Mouse (Mus musculus): Measurements from ENCODE around the gene Sco1. TPM values are rescaled to one million over a fixed set of nuclear protein-coding genes. Genes with fewer than 3 reads are reported as not detected.

The Sco1 gene
- total and polyA plus RNA-seq, 3 experiments: 3.5 to 23.2 (median 13.5) TPM

DNA sequence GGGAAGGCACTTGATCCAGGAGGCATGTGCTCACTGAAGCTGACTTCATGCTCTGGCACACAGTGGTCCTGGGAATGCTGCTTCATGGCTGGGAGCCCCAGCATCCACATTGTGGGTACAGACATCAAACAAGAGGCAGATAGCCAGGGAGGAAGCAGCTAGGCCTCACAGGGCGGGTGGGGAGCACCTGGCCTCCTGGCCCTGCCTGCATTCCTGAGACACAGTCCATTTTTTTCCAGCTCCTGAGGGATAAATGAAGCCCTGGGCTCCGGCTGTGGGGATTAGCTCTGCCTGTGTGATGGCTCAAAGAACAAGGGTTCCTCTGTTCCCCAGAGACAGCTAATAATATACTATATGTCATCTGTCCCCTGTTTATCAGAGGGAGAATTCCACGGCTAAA is 22.6 kb downstream of the Sco1 start:
- Histone ChIP-seq H3K9me3 (replicated peaks) (no peaks in the 10 kb centered on the region), H3K27me3 (ENCODE audit: insufficient read depth, low read length) (peaks cover 26% of the 10 kb centered on the region), H3K4me3 (ENCODE audit: low read depth, low read length) (no peak overlapping the region), H3K4me1 (ENCODE audit: insufficient read depth, low read depth, low read length) (no peaks in the 10 kb centered on the region), H3K36me3 (replicated peaks) (no peaks in the 10 kb centered on the region)
- no peak for ATAC-seq (ENCODE audit: extremely low read depth, insufficient number of reproducible peaks, low FRiP score, poor library complexity, severe bottlenecking)
- TF ChIP-seq POLR2AphosphoS5 (IDR thresholded peaks at IDR 0.05; ENCODE audit: insufficient replicate concordance, low read depth, low read length) (no peak), CTCF (IDR thresholded peaks at IDR 0.05; ENCODE audit: low read depth, low read length) (no peak), TAL1 (conservative IDR thresholded peaks at IDR 0.05; ENCODE audit: low read depth, low read length) (no peak), GATA2 (IDR thresholded peaks at IDR 0.05; ENCODE audit: borderline replicate concordance, low read depth, low read length) (no peak), GATA1 (IDR thresholded peaks at IDR 0.05; ENCODE audit: borderline replicate concordance, low read length) (no peak)
- no peak for DNase-seq (ENCODE audit: low spot score)

DNA sequence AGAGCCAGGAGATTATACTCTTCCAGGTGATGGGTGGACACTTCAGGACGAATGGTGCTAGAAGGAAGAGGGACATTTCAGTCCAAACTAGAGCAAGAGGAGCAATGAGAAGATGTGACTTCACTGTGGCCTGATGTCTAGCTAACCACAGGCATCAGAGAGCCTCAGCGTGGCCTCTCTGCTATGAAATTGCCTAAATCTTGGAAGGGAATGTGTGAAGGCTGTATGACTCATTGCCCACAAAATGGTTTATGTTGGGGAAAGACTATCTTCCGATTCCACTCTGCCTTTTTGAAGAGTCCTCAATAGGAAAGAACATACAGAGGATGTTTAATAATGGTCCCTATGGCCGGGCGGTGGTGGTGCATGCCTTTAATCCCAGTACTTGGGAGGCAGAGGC is 24.3 kb downstream of the Sco1 start:
- no peak for DNase-seq (ENCODE audit: low spot score)
- TF ChIP-seq GATA2 (IDR thresholded peaks at IDR 0.05; ENCODE audit: borderline replicate concordance, low read depth, low read length): no peak
- TF ChIP-seq CTCF (IDR thresholded peaks at IDR 0.05; ENCODE audit: low read depth, low read length): no peak
- no peak for TF ChIP-seq TAL1 (conservative IDR thresholded peaks at IDR 0.05; ENCODE audit: low read depth, low read length)
- TF ChIP-seq POLR2AphosphoS5 (IDR thresholded peaks at IDR 0.05; ENCODE audit: insufficient replicate concordance, low read depth, low read length): no peak
- no peak for TF ChIP-seq GATA1 (IDR thresholded peaks at IDR 0.05; ENCODE audit: borderline replicate concordance, low read length)
- H3K27me3 ChIP-seq (ENCODE audit: insufficient read depth, low read length): peaks cover 24% of the 10 kb centered on the region
- H3K4me3 ChIP-seq (ENCODE audit: low read depth, low read length): no peak overlapping the region
- no peaks in the 10 kb centered on the region for H3K9me3 ChIP-seq (replicated peaks)
- ATAC-seq (ENCODE audit: extremely low read depth, insufficient number of reproducible peaks, low FRiP score, poor library complexity, severe bottlenecking): no peak
- no peaks in the 10 kb centered on the region for H3K36me3 ChIP-seq (replicated peaks)
- H3K4me1 ChIP-seq (ENCODE audit: insufficient read depth, low read depth, low read length): peaks cover 6% of the 10 kb centered on the region; the same call in 1 of the 2 replicates

DNA sequence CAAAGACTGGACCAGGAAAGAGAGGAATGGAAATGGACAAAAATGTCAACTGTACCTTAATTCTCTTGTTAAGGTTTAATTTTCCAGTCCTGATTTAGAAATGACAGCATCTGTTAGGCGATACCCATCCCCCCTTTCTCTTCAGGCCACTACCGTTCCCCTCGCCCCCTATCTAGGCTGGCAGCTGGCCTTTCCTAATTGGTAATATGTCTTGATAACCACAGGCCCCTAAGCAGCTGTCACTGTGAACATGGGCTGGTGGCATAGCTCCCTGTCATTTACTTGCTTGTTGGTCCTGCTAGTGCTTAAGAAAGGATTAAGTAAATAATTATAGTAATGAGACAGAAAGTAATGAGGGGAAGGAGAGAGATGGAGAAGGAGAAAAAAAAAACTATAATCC is 25.0 kb downstream of the Sco1 start:
- Histone ChIP-seq H3K9me3 (replicated peaks) (no peaks in the 10 kb centered on the region), H3K36me3 (replicated peaks) (no peaks in the 10 kb centered on the region), H3K4me3 (ENCODE audit: low read depth, low read length) (no peak overlapping the region), H3K4me1 (ENCODE audit: insufficient read depth, low read depth, low read length) (peaks cover 6% of the 10 kb centered on the region; the same call in 1 of the 2 replicates), H3K27me3 (ENCODE audit: insufficient read depth, low read length) (peaks cover 18% of the 10 kb centered on the region)
- no peak for DNase-seq (ENCODE audit: low spot score)
- TF ChIP-seq GATA2 (IDR thresholded peaks at IDR 0.05; ENCODE audit: borderline replicate concordance, low read depth, low read length) (no peak), GATA1 (IDR thresholded peaks at IDR 0.05; ENCODE audit: borderline replicate concordance, low read length) (no peak), POLR2AphosphoS5 (IDR thresholded peaks at IDR 0.05; ENCODE audit: insufficient replicate concordance, low read depth, low read length) (no peak), TAL1 (conservative IDR thresholded peaks at IDR 0.05; ENCODE audit: low read depth, low read length) (no peak), CTCF (IDR thresholded peaks at IDR 0.05; ENCODE audit: low read depth, low read length) (no peak)
- no peak for ATAC-seq (ENCODE audit: extremely low read depth, insufficient number of reproducible peaks, low FRiP score, poor library complexity, severe bottlenecking)

DNA sequence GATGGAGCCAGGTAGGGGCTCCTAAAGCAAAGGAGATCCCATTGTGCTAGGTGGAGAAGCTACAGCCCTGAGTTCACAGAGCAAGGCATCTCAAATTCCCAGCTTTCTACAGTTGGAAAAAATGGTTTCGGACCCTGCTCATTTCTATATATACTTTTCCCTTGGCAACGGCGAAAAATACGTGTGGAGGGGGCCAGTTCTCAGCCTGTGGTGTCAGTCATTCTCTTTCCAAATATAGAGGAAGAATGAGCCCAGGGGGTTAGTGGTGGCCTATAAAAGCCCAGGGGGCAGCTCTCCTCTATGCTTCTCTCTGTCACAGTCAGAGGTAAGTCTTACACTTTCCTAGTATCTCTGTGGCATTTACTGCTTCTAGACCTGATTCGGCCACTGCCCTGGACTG is 25.5 kb downstream of the Sco1 start, which contains the start of gene Myh3:
TSS of gene Myh3 (plus strand) at position 301 of the 400 bp plus-strand sequence.
- ATAC-seq (ENCODE audit: extremely low read depth, insufficient number of reproducible peaks, low FRiP score, poor library complexity, severe bottlenecking) (no peak), DNase-seq (ENCODE audit: low spot score) (no peak)
- no peak within 1 kb of the TSS for H3K4me3 ChIP-seq (ENCODE audit: low read depth, low read length)
- TF ChIP-seq TAL1 (conservative IDR thresholded peaks at IDR 0.05; ENCODE audit: low read depth, low read length) (no peak), CTCF (IDR thresholded peaks at IDR 0.05; ENCODE audit: low read depth, low read length) (no peak), GATA2 (IDR thresholded peaks at IDR 0.05; ENCODE audit: borderline replicate concordance, low read depth, low read length) (no peak), POLR2AphosphoS5 (IDR thresholded peaks at IDR 0.05; ENCODE audit: insufficient replicate concordance, low read depth, low read length) (no peak), GATA1 (IDR thresholded peaks at IDR 0.05; ENCODE audit: borderline replicate concordance, low read length) (no peak)
- H3K36me3 ChIP-seq (replicated peaks): no peaks in the 10 kb centered on the region
- peaks cover 15% of the 10 kb centered on the region for H3K27me3 ChIP-seq (ENCODE audit: insufficient read depth, low read length)
- no peaks in the 10 kb centered on the region for H3K9me3 ChIP-seq (replicated peaks)
- peaks cover 6% of the 10 kb centered on the region; the same call in 1 of the 2 replicates for H3K4me1 ChIP-seq (ENCODE audit: insufficient read depth, low read depth, low read length)

DNA sequence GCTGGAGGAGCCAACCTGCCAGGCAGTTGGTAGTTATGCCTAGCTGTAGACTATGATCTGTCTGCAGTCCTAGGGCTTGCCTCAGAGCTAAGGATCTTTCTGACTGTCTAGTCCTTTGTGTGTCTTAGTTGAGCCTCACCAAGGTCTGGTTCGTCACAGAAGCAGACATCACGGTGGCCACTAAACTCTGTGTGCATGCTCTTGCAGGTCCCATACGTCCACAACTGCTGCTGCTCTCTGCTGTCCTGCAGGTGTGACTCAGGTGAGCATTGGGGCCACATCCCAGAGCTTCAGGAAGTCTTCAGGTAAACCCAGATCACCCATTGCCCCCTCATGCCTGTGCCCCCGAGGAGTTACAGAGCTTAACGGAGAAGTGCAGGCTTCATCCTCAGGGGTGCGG is 26.4 kb downstream of the Sco1 start:
- H3K36me3 ChIP-seq (replicated peaks): no peaks in the 10 kb centered on the region
- peaks cover 6% of the 10 kb centered on the region; the same call in 1 of the 2 replicates for H3K4me1 ChIP-seq (ENCODE audit: insufficient read depth, low read depth, low read length)
- no peaks in the 10 kb centered on the region for H3K9me3 ChIP-seq (replicated peaks)
- DNase-seq (ENCODE audit: low spot score) (no peak), ATAC-seq (ENCODE audit: extremely low read depth, insufficient number of reproducible peaks, low FRiP score, poor library complexity, severe bottlenecking) (no peak)
- TF ChIP-seq CTCF (IDR thresholded peaks at IDR 0.05; ENCODE audit: low read depth, low read length) (no peak), GATA1 (IDR thresholded peaks at IDR 0.05; ENCODE audit: borderline replicate concordance, low read length) (no peak)
- no peak overlapping the region for H3K4me3 ChIP-seq (ENCODE audit: low read depth, low read length)
- H3K27me3 ChIP-seq (ENCODE audit: insufficient read depth, low read length): peaks cover 15% of the 10 kb centered on the region

DNA sequence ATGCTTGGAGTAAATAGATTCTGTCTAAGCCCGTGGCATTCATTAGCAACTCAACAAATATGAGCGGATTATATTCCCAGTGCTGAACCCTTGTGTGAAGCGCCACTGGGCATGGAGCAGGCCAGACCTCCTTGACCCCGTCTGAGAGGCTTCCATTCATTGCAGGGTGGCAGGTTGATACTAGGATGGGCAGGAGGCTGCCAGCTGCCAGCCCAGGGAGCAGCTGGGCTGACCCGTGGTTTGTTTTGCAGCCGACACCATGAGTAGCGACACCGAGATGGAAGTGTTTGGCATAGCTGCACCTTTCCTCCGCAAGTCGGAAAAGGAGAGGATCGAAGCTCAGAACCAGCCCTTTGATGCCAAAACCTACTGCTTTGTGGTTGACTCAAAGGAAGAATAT is 27.3 kb downstream of the Sco1 start:
- H3K9me3 ChIP-seq (replicated peaks): no peaks in the 10 kb centered on the region
- H3K36me3 ChIP-seq (replicated peaks): no peaks in the 10 kb centered on the region
- no peak for TF ChIP-seq CTCF (IDR thresholded peaks at IDR 0.05; ENCODE audit: low read depth, low read length)
- TF ChIP-seq POLR2AphosphoS5 (IDR thresholded peaks at IDR 0.05; ENCODE audit: insufficient replicate concordance, low read depth, low read length): no peak
- no peak for TF ChIP-seq GATA2 (IDR thresholded peaks at IDR 0.05; ENCODE audit: borderline replicate concordance, low read depth, low read length)
- no peak for TF ChIP-seq GATA1 (IDR thresholded peaks at IDR 0.05; ENCODE audit: borderline replicate concordance, low read length)
- TF ChIP-seq TAL1 (conservative IDR thresholded peaks at IDR 0.05; ENCODE audit: low read depth, low read length): no peak
- H3K4me3 ChIP-seq (ENCODE audit: low read depth, low read length): no peak overlapping the region
- peaks cover 6% of the 10 kb centered on the region; the same call in 1 of the 2 replicates for H3K4me1 ChIP-seq (ENCODE audit: insufficient read depth, low read depth, low read length)
- DNase-seq (ENCODE audit: low spot score) (no peak), ATAC-seq (ENCODE audit: extremely low read depth, insufficient number of reproducible peaks, low FRiP score, poor library complexity, severe bottlenecking) (no peak)
- H3K27me3 ChIP-seq (ENCODE audit: insufficient read depth, low read length): peaks cover 14% of the 10 kb centered on the region
